Mouse (Mus musculus): ENCODE data around the gene Sdr42e1. TPM values are rescaled to one million over a fixed set of nuclear protein-coding genes. Genes with fewer than 3 reads are reported as not detected.

Gene Sdr42e1
- polyA plus RNA-seq, 1 experiment = 7.4 TPM

DNA sequence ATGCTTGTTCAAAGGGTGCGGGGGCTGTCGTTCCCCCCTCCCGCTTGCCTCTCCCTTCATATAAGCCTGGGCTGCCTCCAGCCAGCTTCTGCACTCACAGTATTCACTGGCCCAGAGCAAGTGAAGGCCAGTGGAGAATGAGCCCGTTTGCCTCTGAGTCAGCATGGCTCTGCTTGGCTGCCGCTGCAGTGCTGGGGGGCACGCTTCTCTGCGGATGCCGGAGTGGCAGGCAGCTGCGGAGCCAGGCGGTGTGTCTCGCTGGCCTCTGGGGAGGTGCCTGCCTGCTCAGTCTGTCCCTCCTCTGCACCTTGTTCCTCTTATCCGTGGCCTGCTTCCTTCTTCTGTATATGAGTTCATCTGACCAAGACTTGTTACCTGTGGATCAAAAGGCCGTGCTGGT, 28.4 kb upstream of the Sdr42e1 start, which contains the start of gene Hsd17b2:
Gene Hsd17b2 (plus strand): TSS at position 46 of the 400 bp plus-strand sequence.
- TF ChIP-seq CTCF (IDR thresholded peaks at IDR 0.05; ENCODE audit: extremely low read depth, insufficient read length, insufficient replicate concordance, low read depth, low read length) = no peak
- peak; percentile 49; the same call in 1 of the 2 replicates for TF ChIP-seq POLR2A (IDR thresholded peaks at IDR 0.05; ENCODE audit: low read depth, low read length)
- H3K27ac ChIP-seq (ENCODE audit: insufficient read depth, low read depth, low read length) = peak within 1 kb of the TSS; percentile 99
- H3K36me3 ChIP-seq (ENCODE audit: control insufficient read depth, insufficient read depth, low read length) = no peaks in the 10 kb centered on the region
- peak within 1 kb of the TSS; percentile 64 for H3K4me3 ChIP-seq (ENCODE audit: low read depth, low read length)
- H3K27me3 ChIP-seq (ENCODE audit: control insufficient read depth, insufficient read depth, low read length) = no peaks in the 10 kb centered on the region
- 23% methylated on average over 13 of the region's 13 CpGs for WGBS
- H3K4me1 ChIP-seq (ENCODE audit: control insufficient read depth, insufficient read depth, insufficient read length, low read length) = peaks cover 35% of the 10 kb centered on the region

DNA sequence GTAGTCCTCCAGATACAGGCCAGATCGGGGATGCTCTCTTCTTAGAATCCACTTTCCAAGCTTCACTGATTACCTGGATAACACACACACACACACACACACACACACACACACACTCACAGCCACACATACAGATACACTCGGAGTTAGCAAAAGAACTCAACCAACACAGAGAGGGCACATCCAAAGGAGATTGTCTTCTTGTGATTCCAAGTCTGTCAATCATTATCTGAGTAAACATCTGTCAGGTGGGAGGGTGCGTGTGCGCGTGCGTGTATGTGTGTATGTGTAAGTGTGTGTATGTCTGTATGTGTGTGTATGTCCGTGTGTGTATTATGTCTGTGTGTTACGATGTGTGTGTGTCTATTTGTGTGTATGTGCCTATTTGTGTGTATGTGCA, 27.8 kb upstream of the Sdr42e1 start:
- Histone ChIP-seq H3K4me3 (ENCODE audit: low read depth, low read length) (peak overlapping the region; percentile 31; the same call in 1 of the 2 replicates), H3K27me3 (ENCODE audit: control insufficient read depth, insufficient read depth, low read length) (no peaks in the 10 kb centered on the region), H3K27ac (ENCODE audit: insufficient read depth, low read depth, low read length) (peak overlapping the region; percentile 99), H3K4me1 (ENCODE audit: control insufficient read depth, insufficient read depth, insufficient read length, low read length) (peaks cover 32% of the 10 kb centered on the region), H3K36me3 (ENCODE audit: control insufficient read depth, insufficient read depth, low read length) (no peaks in the 10 kb centered on the region)
- 40% methylated on average over 8 of the region's 8 CpGs for WGBS
- TF ChIP-seq POLR2A (IDR thresholded peaks at IDR 0.05; ENCODE audit: low read depth, low read length) = no peak
- TF ChIP-seq CTCF (IDR thresholded peaks at IDR 0.05; ENCODE audit: extremely low read depth, insufficient read length, insufficient replicate concordance, low read depth, low read length) = no peak

DNA sequence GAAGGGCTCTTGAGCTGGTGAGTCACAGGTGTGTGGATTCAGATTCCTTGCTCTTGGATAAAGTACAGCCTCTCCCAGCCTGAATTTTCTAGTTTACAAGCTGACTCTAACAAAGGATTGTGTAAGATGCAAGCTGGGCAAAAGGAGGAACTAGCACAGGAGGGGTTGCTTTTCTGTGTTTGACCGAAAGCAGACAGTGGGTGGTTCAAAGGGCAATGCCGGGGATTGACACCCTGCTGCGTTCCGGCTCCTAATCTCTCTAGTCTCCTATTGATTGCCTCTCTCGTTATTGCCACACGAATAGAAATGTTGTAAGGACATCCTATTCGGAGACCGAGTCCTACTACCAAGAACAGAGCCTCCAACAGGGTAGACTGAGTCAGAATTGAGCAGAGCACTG, 27.2 kb upstream of the Sdr42e1 start:
- H3K4me3 ChIP-seq (ENCODE audit: low read depth, low read length) = peak overlapping the region; percentile 31; the same call in 1 of the 2 replicates
- no peaks in the 10 kb centered on the region for H3K27me3 ChIP-seq (ENCODE audit: control insufficient read depth, insufficient read depth, low read length)
- no peak for TF ChIP-seq POLR2A (IDR thresholded peaks at IDR 0.05; ENCODE audit: low read depth, low read length)
- TF ChIP-seq CTCF (IDR thresholded peaks at IDR 0.05; ENCODE audit: extremely low read depth, insufficient read length, insufficient replicate concordance, low read depth, low read length) = no peak
- H3K36me3 ChIP-seq (ENCODE audit: control insufficient read depth, insufficient read depth, low read length) = no peaks in the 10 kb centered on the region
- H3K4me1 ChIP-seq (ENCODE audit: control insufficient read depth, insufficient read depth, insufficient read length, low read length) = peaks cover 31% of the 10 kb centered on the region
- 16% methylated on average over 8 of the region's 8 CpGs for WGBS
- H3K27ac ChIP-seq (ENCODE audit: insufficient read depth, low read depth, low read length) = peak overlapping the region; percentile 99

DNA sequence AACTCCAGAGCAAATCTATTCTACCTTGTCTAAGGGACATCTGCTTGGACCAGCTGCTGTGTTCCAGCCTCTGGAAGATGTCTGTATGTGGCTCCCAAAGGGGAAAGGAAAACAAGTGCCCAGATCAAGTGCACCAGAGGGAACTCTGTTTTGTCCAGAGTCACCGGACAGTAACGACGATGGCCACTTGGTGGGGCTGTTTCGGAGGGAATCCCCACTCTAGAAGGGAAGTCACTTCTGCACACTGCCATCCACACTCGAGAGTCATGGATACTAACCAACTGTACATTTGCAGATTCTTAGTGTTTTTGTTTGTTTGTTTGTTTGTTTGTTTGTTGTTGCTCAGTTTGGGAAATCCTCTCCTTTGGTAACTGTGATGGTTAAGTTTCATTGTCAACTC, 23.8 kb upstream of the Sdr42e1 start:
- Histone ChIP-seq H3K4me1 (ENCODE audit: control insufficient read depth, insufficient read depth, insufficient read length, low read length) (peaks cover 24% of the 10 kb centered on the region), H3K4me3 (ENCODE audit: low read depth, low read length) (no peak overlapping the region), H3K27me3 (ENCODE audit: control insufficient read depth, insufficient read depth, low read length) (no peaks in the 10 kb centered on the region), H3K27ac (ENCODE audit: insufficient read depth, low read depth, low read length) (peak overlapping the region; percentile 76), H3K36me3 (ENCODE audit: control insufficient read depth, insufficient read depth, low read length) (no peaks in the 10 kb centered on the region)
- 40% methylated on average over 5 of the region's 5 CpGs for WGBS
- TF ChIP-seq CTCF (IDR thresholded peaks at IDR 0.05; ENCODE audit: extremely low read depth, insufficient read length, insufficient replicate concordance, low read depth, low read length) (peak; percentile 67; the same call in 1 of the 2 replicates), POLR2A (IDR thresholded peaks at IDR 0.05; ENCODE audit: low read depth, low read length) (no peak)

DNA sequence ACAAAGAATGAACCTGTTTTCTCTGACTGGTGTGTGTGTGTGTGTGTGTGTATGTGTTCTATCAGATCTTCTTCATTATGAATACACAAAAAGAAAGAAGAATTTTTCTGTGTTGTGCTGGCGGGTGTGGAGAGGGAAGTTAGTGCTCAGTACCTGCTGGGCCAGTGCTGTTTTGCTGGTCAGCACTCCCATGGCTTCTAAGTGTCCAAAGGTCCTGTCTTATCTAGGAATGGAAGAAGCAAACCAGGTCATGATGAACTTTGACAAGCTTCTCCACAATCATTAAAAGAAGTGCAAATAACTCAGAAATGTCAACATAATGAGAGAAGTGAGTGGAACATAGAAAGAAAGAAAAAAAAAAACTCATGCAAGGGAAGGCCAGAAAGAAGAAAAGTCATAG, 22.1 kb upstream of the Sdr42e1 start:
- Histone ChIP-seq H3K4me1 (ENCODE audit: control insufficient read depth, insufficient read depth, insufficient read length, low read length) (peaks cover 18% of the 10 kb centered on the region), H3K27ac (ENCODE audit: insufficient read depth, low read depth, low read length) (peak overlapping the region; percentile 90), H3K36me3 (ENCODE audit: control insufficient read depth, insufficient read depth, low read length) (no peaks in the 10 kb centered on the region), H3K27me3 (ENCODE audit: control insufficient read depth, insufficient read depth, low read length) (no peaks in the 10 kb centered on the region), H3K4me3 (ENCODE audit: low read depth, low read length) (no peak overlapping the region)
- WGBS = 29% methylated on average over 1 of the region's 1 CpGs
- TF ChIP-seq POLR2A (IDR thresholded peaks at IDR 0.05; ENCODE audit: low read depth, low read length) = no peak
- no peak for TF ChIP-seq CTCF (IDR thresholded peaks at IDR 0.05; ENCODE audit: extremely low read depth, insufficient read length, insufficient replicate concordance, low read depth, low read length)

DNA sequence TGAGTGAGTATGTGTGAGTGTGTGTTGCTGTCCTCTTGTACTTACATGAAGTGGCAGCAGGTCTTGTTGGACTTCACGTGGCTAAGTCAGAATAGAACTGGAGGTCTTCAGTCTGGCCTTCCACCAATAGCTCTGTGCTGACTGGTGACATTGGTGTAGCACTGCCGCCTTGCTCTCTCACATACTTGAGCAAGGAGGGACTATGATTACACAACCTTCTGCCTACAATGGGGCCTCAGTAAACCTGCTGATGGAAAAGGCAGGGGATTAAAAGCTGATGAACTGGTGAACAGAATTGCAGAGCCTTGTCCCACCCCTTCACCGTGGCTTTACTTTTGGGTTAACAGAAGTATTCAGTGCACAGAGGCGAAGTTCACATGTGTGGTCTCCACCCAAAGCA, 18.6 kb upstream of the Sdr42e1 start:
- no peaks in the 10 kb centered on the region for H3K36me3 ChIP-seq (ENCODE audit: control insufficient read depth, insufficient read depth, low read length)
- no peak overlapping the region for H3K4me3 ChIP-seq (ENCODE audit: low read depth, low read length)
- peaks cover 4% of the 10 kb centered on the region; the same call in 1 of the 2 replicates for H3K4me1 ChIP-seq (ENCODE audit: control insufficient read depth, insufficient read depth, insufficient read length, low read length)
- 70% methylated on average over 4 of the region's 4 CpGs for WGBS
- no peaks in the 10 kb centered on the region for H3K27me3 ChIP-seq (ENCODE audit: control insufficient read depth, insufficient read depth, low read length)
- TF ChIP-seq POLR2A (IDR thresholded peaks at IDR 0.05; ENCODE audit: low read depth, low read length) (no peak), CTCF (IDR thresholded peaks at IDR 0.05; ENCODE audit: extremely low read depth, insufficient read length, insufficient replicate concordance, low read depth, low read length) (no peak)
- H3K27ac ChIP-seq (ENCODE audit: insufficient read depth, low read depth, low read length) = no peak overlapping the region

DNA sequence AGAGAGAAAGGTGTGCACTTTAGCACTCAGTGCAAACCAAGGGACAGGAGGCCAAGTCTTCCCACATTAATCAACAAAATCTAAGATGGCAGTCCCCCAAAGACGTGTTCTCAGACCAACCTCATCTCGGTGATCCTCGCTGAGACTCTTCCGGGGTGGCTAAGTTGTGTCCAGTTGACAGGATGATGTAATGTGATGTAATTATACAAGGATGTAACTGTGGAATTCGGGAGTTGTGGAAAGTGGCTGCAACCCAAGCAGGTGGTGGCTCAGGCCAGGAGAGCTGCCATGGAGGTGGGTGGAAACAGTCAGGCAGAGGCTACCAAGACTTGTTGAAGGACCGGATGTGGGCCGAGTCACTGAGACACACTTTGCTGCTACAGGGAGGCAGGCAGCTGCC, 14.4 kb upstream of the Sdr42e1 start:
- Histone ChIP-seq H3K36me3 (ENCODE audit: control insufficient read depth, insufficient read depth, low read length) (no peaks in the 10 kb centered on the region), H3K27me3 (ENCODE audit: control insufficient read depth, insufficient read depth, low read length) (no peaks in the 10 kb centered on the region), H3K4me3 (ENCODE audit: low read depth, low read length) (no peak overlapping the region), H3K27ac (ENCODE audit: insufficient read depth, low read depth, low read length) (no peak overlapping the region), H3K4me1 (ENCODE audit: control insufficient read depth, insufficient read depth, insufficient read length, low read length) (peaks cover 17% of the 10 kb centered on the region; the same call in 1 of the 2 replicates)
- TF ChIP-seq CTCF (IDR thresholded peaks at IDR 0.05; ENCODE audit: extremely low read depth, insufficient read length, insufficient replicate concordance, low read depth, low read length) (no peak), POLR2A (IDR thresholded peaks at IDR 0.05; ENCODE audit: low read depth, low read length) (no peak)
- WGBS = 79% methylated on average over 7 of the region's 7 CpGs
